Mouse (Mus musculus) G1E (cell line): Measurements from ENCODE around the gene Hoxa5. TPM values are rescaled to one million over a fixed set of nuclear protein-coding genes. Genes with fewer than 3 reads are reported as not detected.

Experiments used
- ATAC-seq: 2 replicates; pipeline ENCODE4 v1.8.0; 2016; ENCODE audit warnings: mild to moderate bottlenecking; ENCODE audit not compliant: insufficient number of reproducible peaks, poor library complexity, low FRiP score, severe bottlenecking; ENCODE audit errors: extremely low read depth
- DNase-seq: peaks from one replicate; pipeline ENCODE4 v3.0.0; 2012; ENCODE audit warnings: low spot score
- H3K27me3 ChIP-seq: 2 replicates; pipeline ENCODE4 v1.6.1; 2012; ENCODE audit warnings: mild to moderate bottlenecking, low read length, inconsistent platforms; ENCODE audit not compliant: insufficient read depth
- H3K36me3 ChIP-seq: replicated peaks from 2 replicates; pipeline ENCODE3; 2012; ENCODE audit warnings: mild to moderate bottlenecking, inconsistent platforms
- H3K4me1 ChIP-seq: 2 replicates; pipeline ENCODE4 v1.6.1; 2012; ENCODE audit warnings: low read depth, low read length, inconsistent platforms, mixed read lengths; ENCODE audit not compliant: insufficient read depth
- H3K4me3 ChIP-seq: 2 replicates; pipeline ENCODE4 v1.5.1; 2012; ENCODE audit warnings: low read depth, mild to moderate bottlenecking, inconsistent platforms, low read length, moderate library complexity, mixed read lengths
- H3K9me3 ChIP-seq: replicated peaks from 2 replicates; pipeline ENCODE4 v1.6.1; 2012; ENCODE audit warnings: inconsistent platforms
- CTCF ChIP-seq: IDR thresholded peaks from 2 replicates; pipeline ENCODE4 v1.5.1; 2012; ENCODE audit warnings: low read depth, low read length, inconsistent platforms, mixed read lengths
- GATA1 ChIP-seq: IDR thresholded peaks from 2 replicates; pipeline ENCODE4 v1.6.1; 2012; ENCODE audit warnings: borderline replicate concordance, low read length, inconsistent platforms, mixed read lengths
- GATA2 ChIP-seq: IDR thresholded peaks from 2 replicates; pipeline ENCODE4 v1.6.1; 2012; ENCODE audit warnings: low read depth, low read length, inconsistent platforms, borderline replicate concordance
- POLR2AphosphoS5 ChIP-seq: IDR thresholded peaks from 2 replicates; pipeline ENCODE4 v1.6.1; 2012; ENCODE audit warnings: low read depth, low read length, inconsistent platforms; ENCODE audit not compliant: insufficient replicate concordance
- TAL1 ChIP-seq: conservative IDR thresholded peaks from 2 replicates; pipeline ENCODE4 v1.6.1; 2012; ENCODE audit warnings: low read depth, low read length, inconsistent platforms, mixed read lengths
- polyA plus RNA-seq: library from polyadenylated mRNA; stranded (reverse); fragments of >175 nt; gene quantifications from 2 replicates; pipeline ENCODE4 v1.2.3, GENCODE M21; 2012
- total RNA-seq, 2 experiments: library from RNA; stranded (forward) in 1 of 2; stranded (reverse) in 1 of 2; fragments of 200-1000 nt in 1 of 2; fragments of >200 nt in 1 of 2; fragmentation: Nextera tagmentation in 1 of 2; gene quantifications; 2 replicates each; pipeline ENCODE4 v1.2.3; 2014 to 2017

Hoxa5 gene
- total and polyA plus RNA-seq, 3 experiments: 0.05 TPM; not detected in 2

DNA sequence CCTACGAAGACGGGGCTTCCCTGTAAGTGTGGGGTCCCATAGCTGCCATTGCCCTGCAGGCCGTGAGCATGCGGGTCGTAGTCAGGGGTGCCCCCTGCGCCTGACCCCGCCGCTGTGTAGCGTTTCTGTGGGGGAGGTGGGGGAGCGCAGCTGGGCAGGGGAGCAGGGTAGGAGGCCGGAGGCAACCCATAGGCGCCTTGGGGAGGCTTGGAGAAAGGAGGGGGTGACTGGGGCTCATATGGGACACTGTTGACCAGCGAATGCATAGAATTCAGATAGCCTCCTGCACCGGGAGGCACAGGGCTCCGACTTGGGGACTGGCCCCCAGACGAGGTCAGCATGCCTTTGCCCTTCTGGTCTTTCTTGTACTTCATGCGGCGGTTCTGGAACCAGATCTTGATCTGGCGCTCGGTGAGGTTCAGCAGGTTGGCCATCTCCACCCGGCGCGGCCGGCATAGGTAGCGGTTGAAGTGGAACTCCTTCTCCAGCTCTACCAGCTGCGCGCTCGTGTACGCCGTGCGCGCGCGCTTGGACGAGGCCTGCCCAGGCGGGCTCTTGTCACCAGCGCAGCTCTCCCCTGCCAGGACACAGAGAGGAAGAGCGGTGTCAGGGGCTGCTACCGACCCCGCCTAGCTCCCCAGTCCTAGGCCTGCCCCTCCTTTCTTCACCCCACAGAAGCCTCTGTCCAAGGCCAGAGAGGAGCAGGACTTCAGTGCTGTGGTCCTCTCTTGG is 34.1 kb downstream of the Hoxa5 start:
- DNase-seq (no peak), ATAC-seq (no peak)
- Histone ChIP-seq H3K27me3 (peaks cover 62% of the 10 kb centered on the region), H3K4me3 (no peak overlapping the region), H3K36me3 (no peaks in the 10 kb centered on the region), H3K4me1 (no peaks in the 10 kb centered on the region), H3K9me3 (no peaks in the 10 kb centered on the region)
- no peak for TF ChIP-seq TAL1
- TF ChIP-seq GATA1: no peak
- TF ChIP-seq CTCF: no peak
- no peak for TF ChIP-seq GATA2
- no peak for TF ChIP-seq POLR2AphosphoS5

DNA sequence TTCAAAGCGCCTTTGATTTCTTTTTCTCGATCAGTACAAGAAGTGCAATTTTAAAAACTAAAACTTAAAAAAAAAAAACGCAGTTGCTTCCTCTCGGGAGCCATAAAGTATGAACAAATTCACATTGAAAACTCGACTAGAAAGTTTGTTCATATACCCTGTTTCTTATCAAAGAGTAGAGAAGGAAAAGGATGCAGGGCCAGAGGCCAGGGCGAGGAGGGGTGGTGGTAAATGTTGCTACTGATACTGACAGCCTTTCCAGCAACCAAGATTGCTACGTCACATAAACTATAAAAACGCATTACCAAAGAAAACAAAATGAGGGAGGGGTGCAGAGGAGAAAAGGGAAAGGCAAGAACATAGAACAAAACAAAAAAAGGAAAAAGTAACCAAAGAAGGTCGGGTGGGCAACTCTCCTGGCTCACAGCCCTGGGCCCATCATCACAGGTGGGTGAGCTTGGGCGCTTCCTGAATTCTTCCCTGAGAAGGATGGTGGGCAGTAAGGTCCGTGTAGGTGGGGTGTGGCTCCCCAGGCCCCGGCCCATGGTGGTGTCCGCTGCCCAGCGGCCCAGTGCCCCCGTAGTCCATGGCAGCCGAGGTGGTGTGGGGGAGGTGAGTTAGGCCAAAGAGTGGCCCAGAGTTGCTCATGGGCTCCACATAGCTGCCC is 34.8 kb downstream of the Hoxa5 start:
- Histone ChIP-seq H3K9me3 (no peaks in the 10 kb centered on the region), H3K4me3 (no peak overlapping the region), H3K27me3 (peaks cover 63% of the 10 kb centered on the region), H3K4me1 (no peaks in the 10 kb centered on the region), H3K36me3 (no peaks in the 10 kb centered on the region)
- no peak for DNase-seq
- TF ChIP-seq CTCF (no peak), GATA2 (no peak)
- no peak for ATAC-seq

DNA sequence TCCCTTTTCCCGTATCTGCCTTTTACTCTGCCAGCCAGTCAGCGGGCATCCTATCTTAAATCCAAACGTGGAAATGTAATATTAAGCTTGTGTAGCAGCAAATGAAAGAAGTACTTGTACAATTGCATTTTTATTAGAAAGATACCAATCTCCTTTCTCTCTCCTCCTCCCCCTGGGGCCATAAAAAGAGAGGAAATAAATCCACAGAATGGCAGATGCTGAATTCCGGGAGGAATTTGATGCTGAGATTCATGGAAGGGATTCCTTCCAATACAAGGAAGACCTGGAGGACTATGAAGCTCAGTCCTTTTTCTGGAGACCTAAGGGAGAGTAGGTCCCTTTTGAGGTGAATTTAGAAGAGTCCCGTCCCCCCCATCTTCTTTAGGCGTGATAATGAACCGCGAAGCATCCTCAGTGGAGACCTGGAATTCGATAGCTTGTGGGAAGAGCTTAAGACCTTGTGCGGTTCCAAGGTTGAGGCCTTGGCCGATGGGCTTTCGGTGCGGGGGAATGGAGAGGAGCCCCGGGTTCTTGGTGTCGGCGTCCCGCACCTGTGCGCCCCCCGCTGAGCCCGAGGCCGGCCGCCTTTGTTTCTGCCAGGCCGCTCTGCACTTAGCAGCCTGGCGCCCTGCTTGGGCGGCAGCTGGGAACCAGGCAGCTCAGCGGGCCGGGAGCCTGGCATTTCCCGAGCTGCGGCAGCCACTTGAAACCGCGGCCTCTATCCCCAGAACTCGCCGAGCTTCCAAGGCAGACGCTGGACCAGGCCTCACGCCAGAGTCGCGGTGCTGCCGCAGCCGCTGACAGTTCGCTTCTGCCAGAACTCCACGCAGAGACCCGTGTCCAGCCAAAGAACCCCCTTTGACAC is 36.0 kb downstream of the Hoxa5 start:
- H3K36me3 ChIP-seq: no peaks in the 10 kb centered on the region
- DNase-seq (no peak), ATAC-seq (no peak)
- H3K4me1 ChIP-seq: no peaks in the 10 kb centered on the region
- H3K27me3 ChIP-seq: peaks cover 74% of the 10 kb centered on the region
- no peaks in the 10 kb centered on the region for H3K9me3 ChIP-seq
- TF ChIP-seq CTCF (no peak), TAL1 (no peak), POLR2AphosphoS5 (no peak), GATA1 (no peak)
- no peak overlapping the region for H3K4me3 ChIP-seq

DNA sequence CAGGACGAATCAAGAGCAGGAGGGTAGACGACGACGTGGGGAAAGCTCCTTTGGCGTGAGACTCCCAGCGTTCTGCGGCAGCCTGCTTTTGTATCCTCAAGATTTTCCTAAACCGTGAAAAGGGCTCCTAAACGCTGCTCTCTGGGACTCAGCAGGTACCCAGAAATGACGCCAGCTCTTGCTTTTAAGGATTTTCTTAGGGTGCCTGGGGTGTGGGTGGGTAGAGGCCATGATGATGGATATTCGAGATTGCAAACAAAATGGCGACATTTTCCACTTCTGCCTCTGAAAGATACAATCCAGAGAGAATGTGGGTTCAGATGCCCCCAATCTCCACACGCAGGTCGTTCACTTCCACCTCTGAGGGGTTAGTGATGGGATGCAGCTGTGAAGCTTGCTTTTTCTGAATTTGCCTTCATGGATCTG is 36.6 kb downstream of the Hoxa5 start:
- Histone ChIP-seq H3K9me3 (no peaks in the 10 kb centered on the region), H3K4me3 (no peak overlapping the region), H3K4me1 (no peaks in the 10 kb centered on the region), H3K27me3 (peaks cover 81% of the 10 kb centered on the region), H3K36me3 (no peaks in the 10 kb centered on the region)
- DNase-seq (no peak), ATAC-seq (no peak)
- TF ChIP-seq CTCF (no peak), POLR2AphosphoS5 (no peak), GATA1 (no peak), TAL1 (no peak), GATA2 (no peak)

DNA sequence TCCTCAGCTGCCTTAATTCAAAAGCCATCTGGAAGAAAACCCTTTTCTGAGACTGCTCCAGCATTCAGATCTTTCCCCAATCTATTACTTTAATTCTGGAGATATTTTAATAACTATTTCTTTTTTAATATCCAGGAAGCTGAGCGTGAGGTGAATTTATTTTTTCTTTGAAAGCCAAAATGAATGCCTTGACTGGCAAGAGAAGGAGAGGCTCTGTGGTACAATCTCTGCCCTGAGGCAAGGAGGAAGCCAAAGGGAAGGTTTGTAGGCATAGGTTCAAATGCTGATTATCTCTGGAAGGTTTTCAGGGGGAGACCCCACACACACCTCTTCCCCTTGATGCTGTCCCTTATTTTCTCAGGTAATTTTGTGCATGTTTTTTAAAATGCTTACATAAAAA is 37.2 kb downstream of the Hoxa5 start:
- Histone ChIP-seq H3K4me1 (no peaks in the 10 kb centered on the region), H3K4me3 (no peak overlapping the region), H3K36me3 (no peaks in the 10 kb centered on the region), H3K27me3 (peaks cover 77% of the 10 kb centered on the region), H3K9me3 (no peaks in the 10 kb centered on the region)
- ATAC-seq: no peak
- DNase-seq: no peak
- TF ChIP-seq CTCF (no peak), TAL1 (no peak), POLR2AphosphoS5 (no peak), GATA1 (no peak), GATA2 (no peak)

DNA sequence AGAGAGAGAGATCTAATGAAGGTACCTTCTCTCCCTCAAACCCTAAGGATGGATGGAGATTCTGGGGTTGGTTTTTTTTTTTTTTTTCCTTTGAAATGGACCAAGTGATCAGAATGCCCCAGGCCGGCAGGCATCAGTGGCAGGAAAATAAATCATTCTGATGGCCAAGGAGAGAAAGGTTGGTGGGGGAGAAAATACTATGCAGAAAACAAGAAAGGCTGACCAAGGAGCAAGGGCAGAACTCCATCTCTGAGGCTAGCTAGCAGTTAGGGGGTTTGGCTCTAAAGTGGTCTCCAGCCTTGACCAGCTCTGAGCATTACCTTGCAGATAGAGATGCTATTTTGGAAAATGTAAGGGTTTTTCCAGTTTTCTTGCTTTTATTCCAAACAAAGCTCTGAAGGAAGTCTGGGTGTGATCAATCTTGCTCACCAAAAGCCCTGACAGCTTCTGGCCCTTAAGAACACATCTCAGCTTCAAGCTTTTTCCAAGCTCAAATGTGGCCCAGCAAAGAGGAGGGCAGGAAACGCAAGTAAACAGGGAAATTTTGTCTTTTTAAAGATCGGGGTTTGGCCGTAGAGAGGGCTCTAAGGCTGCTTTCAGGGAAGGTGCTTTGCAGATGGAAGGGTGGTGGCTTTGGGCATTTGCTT is 37.8 kb downstream of the Hoxa5 start:
- H3K27me3 ChIP-seq: peaks cover 75% of the 10 kb centered on the region

More for the DNA sequence above, 37.8 kb downstream of the Hoxa5 start:
- no peak overlapping the region for H3K4me3 ChIP-seq
- H3K4me1 ChIP-seq: no peaks in the 10 kb centered on the region
- ATAC-seq (no peak), DNase-seq (no peak)
- no peaks in the 10 kb centered on the region for H3K9me3 ChIP-seq
- TF ChIP-seq GATA1: no peak
- no peak for TF ChIP-seq TAL1
- no peak for TF ChIP-seq POLR2AphosphoS5
- TF ChIP-seq CTCF: no peak
- TF ChIP-seq GATA2: no peak
- no peaks in the 10 kb centered on the region for H3K36me3 ChIP-seq
